Mouse (Mus musculus) liver, embryonic 13.5 days (tissue): ENCODE data around the gene Tmem120a. TPM values are rescaled to one million over a fixed set of nuclear protein-coding genes. Genes with fewer than 3 reads are reported as not detected.

Source experiments
- ATAC-seq: fragments of 200-750 bp; cut with Nextera tagmentation; 2 replicates; pipeline ENCODE4 v1.8.0; 2017; ENCODE audit warnings: low read depth, mild to moderate bottlenecking, moderate number of reproducible peaks, moderate library complexity
- DNase-seq: peaks from one replicate; pipeline ENCODE4 v3.0.0; 2022
- H3K27ac ChIP-seq: fragments of 300-500 bp; sonication (generic); 2 replicates; pipeline ENCODE4 v1.5.1; 2015; ENCODE audit warnings: moderate library complexity, mild to moderate bottlenecking, inconsistent platforms
- H3K27me3 ChIP-seq: fragments of 300-500 bp; sonication (generic); 2 replicates; pipeline ENCODE4 v1.6.1; 2015; ENCODE audit warnings: mild to moderate bottlenecking, inconsistent platforms
- H3K36me3 ChIP-seq: fragments of 300-500 bp; sonication (generic); 2 replicates; pipeline ENCODE4 v1.6.1; 2015; ENCODE audit warnings: mild to moderate bottlenecking, inconsistent platforms
- H3K4me1 ChIP-seq: fragments of 300-500 bp; sonication (generic); replicated peaks from 2 replicates; pipeline ENCODE4 v1.6.1; 2015; ENCODE audit warnings: inconsistent platforms
- H3K4me2 ChIP-seq: fragments of 300-500 bp; sonication (generic); 2 replicates; pipeline ENCODE4 v1.6.1; 2015; ENCODE audit warnings: inconsistent platforms, mild to moderate bottlenecking, moderate library complexity
- H3K4me3 ChIP-seq: fragments of 300-500 bp; sonication (generic); replicated peaks from 2 replicates; pipeline ENCODE4 v1.5.1; 2015; ENCODE audit warnings: mild to moderate bottlenecking, inconsistent platforms
- H3K9ac ChIP-seq: fragments of 300-500 bp; sonication (generic); 2 replicates; pipeline ENCODE4 v1.6.1; 2015; ENCODE audit warnings: mild to moderate bottlenecking, inconsistent platforms
- H3K9me3 ChIP-seq: fragments of 300-500 bp; sonication (generic); replicated peaks from 2 replicates; pipeline ENCODE4 v1.6.1; 2016; ENCODE audit warnings: inconsistent platforms
- WGBS: fragments of 180-500 bp; shearing (Covaris S2); methylation state at CpG from one replicate; pipeline ENCODE4 v1.1.7; 2015; ENCODE audit not compliant: insufficient replicate concordance; 5-methylcytosine and 5-hydroxymethylcytosine counted together
- polyA plus RNA-seq: library from polyadenylated mRNA; unstranded; fragments of >200 nt; fragmentation: Nextera tagmentation; extraction: Ambion mirVana; gene quantifications from 2 replicates; pipeline ENCODE4 v1.2.1, GENCODE M21; 2015

The Tmem120a gene
- 17.3 and 17.8 TPM in 2 replicates for polyA plus RNA-seq

- no peaks in the 10 kb centered on the region for H3K27me3 ChIP-seq
- DNase-seq = peak; percentile 95
- peak; percentile 92 for ATAC-seq
- H3K36me3 ChIP-seq = no peaks in the 10 kb centered on the region
- H3K9me3 ChIP-seq = no peaks in the 10 kb centered on the region; the same call in 1 of the 2 replicates
- 1% methylated on average over 60 of the region's 60 CpGs for WGBS
- no peak within 1 kb of the TSS for H3K27ac ChIP-seq
- peak within 1 kb of the TSS; percentile 74 for H3K4me3 ChIP-seq
- peak within 1 kb of the TSS; percentile 98 for H3K4me2 ChIP-seq
- peaks cover 23% of the 10 kb centered on the region for H3K4me1 ChIP-seq
- peak within 1 kb of the TSS; percentile 75 for H3K9ac ChIP-seq
Measured at GRCm38 (mm10) chr5:135743741-135744609, at the start of gene Tmem120a. TSS of gene Tmem120a (minus strand) at chr5:135744448.

DNA sequence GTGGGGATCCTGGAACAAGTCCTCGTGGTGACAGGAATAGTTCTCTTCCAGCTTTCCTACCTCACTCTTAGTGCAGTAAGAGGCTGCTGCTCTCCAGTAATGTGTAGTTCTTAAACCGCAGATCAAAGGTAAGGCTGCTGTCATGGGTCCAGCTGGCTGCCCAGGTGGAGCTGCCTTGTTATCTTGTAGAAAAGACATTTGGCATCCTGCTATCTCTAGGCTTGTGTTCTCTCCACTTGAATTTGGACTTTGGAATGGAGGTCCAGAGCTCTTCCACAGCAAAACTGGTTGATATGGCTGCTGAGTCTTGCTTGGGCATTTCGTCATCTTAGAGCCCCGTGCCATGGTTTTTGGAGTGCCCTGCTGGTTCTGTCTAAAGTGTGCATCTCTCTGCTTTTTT, 38.7 kb upstream of the Tmem120a start:
- DNase-seq = no peak
- WGBS = 80% methylated on average over 4 of the region's 4 CpGs
- Histone ChIP-seq H3K9me3 (no peaks in the 10 kb centered on the region), H3K36me3 (peaks cover 72% of the 10 kb centered on the region), H3K9ac (no peak overlapping the region), H3K4me3 (no peak overlapping the region), H3K4me1 (peaks cover 39% of the 10 kb centered on the region), H3K4me2 (no peak overlapping the region), H3K27ac (no peak overlapping the region), H3K27me3 (no peaks in the 10 kb centered on the region)
- ATAC-seq = no peak

DNA sequence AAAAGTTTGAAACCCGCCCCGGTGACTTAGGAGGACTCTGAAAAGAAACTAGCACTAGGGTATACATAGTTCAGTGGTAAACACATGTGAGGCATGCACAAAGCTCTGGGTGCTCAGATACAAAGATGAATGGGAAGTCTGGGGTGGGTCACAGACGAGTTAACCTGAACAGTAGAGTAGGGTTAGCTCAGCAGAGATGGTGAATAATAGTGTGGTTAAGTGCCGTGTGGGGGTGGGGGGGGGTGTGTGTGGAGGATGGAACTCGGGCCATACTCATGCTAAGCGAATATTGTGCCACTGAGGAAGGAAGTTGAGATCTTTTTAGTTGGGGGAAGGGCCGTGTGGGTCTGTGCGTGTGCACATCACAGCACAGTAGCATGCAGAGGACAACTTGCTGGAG, 36.1 kb upstream of the Tmem120a start:
- peaks cover 51% of the 10 kb centered on the region for H3K4me1 ChIP-seq
- H3K4me2 ChIP-seq = peak overlapping the region; percentile 89
- H3K9me3 ChIP-seq = no peaks in the 10 kb centered on the region
- WGBS = 46% methylated on average over 8 of the region's 8 CpGs
- peak overlapping the region; percentile 84 for H3K4me3 ChIP-seq
- peak overlapping the region; percentile 93 for H3K9ac ChIP-seq
- H3K27ac ChIP-seq = no peak overlapping the region
- H3K36me3 ChIP-seq = peaks cover 47% of the 10 kb centered on the region
- no peak for DNase-seq
- H3K27me3 ChIP-seq = no peaks in the 10 kb centered on the region
- no peak for ATAC-seq

GRCm38 (mm10) chr5:135778471-135779445, 34.5 kb upstream of the Tmem120a start, which contains the start of gene Mdh2:
TSS of gene Mdh2 (plus strand) at chr5:135778480.
- Histone ChIP-seq H3K4me3 (peak within 1 kb of the TSS; percentile 84), H3K27ac (peak within 1 kb of the TSS; percentile 87), H3K27me3 (no peaks in the 10 kb centered on the region), H3K9me3 (no peaks in the 10 kb centered on the region), H3K9ac (peak within 1 kb of the TSS; percentile 93), H3K4me1 (peaks cover 55% of the 10 kb centered on the region), H3K36me3 (peaks cover 31% of the 10 kb centered on the region), H3K4me2 (peak within 1 kb of the TSS; percentile 90)
- 1% methylated on average over 69 of the region's 70 CpGs for WGBS
- DNase-seq (peak; percentile 100), ATAC-seq (peak; percentile 93)

- H3K9me3 ChIP-seq = no peaks in the 10 kb centered on the region
- H3K4me2 ChIP-seq = peak within 1 kb of the TSS; percentile 90
- peak within 1 kb of the TSS; percentile 93 for H3K9ac ChIP-seq
- H3K4me3 ChIP-seq = peak within 1 kb of the TSS; percentile 84
- peaks cover 23% of the 10 kb centered on the region for H3K36me3 ChIP-seq
- H3K27ac ChIP-seq = peak within 1 kb of the TSS; percentile 87
- no peak for DNase-seq
- peaks cover 54% of the 10 kb centered on the region for H3K4me1 ChIP-seq
- peak; percentile 91 for ATAC-seq
- under 1% methylated on average over 45 of the region's 45 CpGs for WGBS
- H3K27me3 ChIP-seq = no peaks in the 10 kb centered on the region
Measured at GRCm38 (mm10) chr5:135777796-135778470, 33.7 kb upstream of the Tmem120a start, which contains the start of gene Styxl1. TSS of gene Styxl1 (minus strand) at chr5:135778385.

GRCm38 (mm10) chr5:135776546-135776945, 32.3 kb upstream of the Tmem120a start:
- H3K4me2 ChIP-seq = no peak overlapping the region
- H3K27me3 ChIP-seq = no peaks in the 10 kb centered on the region
- H3K36me3 ChIP-seq = peaks cover 10% of the 10 kb centered on the region
- 79% methylated on average over 4 of the region's 4 CpGs for WGBS
- no peak overlapping the region for H3K27ac ChIP-seq
- H3K4me1 ChIP-seq = peaks cover 42% of the 10 kb centered on the region
- H3K4me3 ChIP-seq = no peak overlapping the region
- no peaks in the 10 kb centered on the region for H3K9me3 ChIP-seq
- no peak for DNase-seq
- H3K9ac ChIP-seq = no peak overlapping the region
- no peak for ATAC-seq

- WGBS = 14% methylated on average over 3 of the region's 3 CpGs
- no peaks in the 10 kb centered on the region for H3K36me3 ChIP-seq
- no peaks in the 10 kb centered on the region for H3K27me3 ChIP-seq
- peaks cover 13% of the 10 kb centered on the region for H3K4me1 ChIP-seq
- no peak overlapping the region for H3K4me2 ChIP-seq
- DNase-seq = no peak
- H3K9me3 ChIP-seq = no peaks in the 10 kb centered on the region
- no peak overlapping the region for H3K27ac ChIP-seq
- ATAC-seq = no peak
- no peak overlapping the region for H3K9ac ChIP-seq
- H3K4me3 ChIP-seq = no peak overlapping the region
Measured at GRCm38 (mm10) chr5:135772519-135772918, 28.3 kb upstream of the Tmem120a start.

GRCm38 (mm10) chr5:135764971-135765370, 20.7 kb upstream of the Tmem120a start:
- 54% methylated on average over 3 of the region's 3 CpGs for WGBS

GRCm38 (mm10) chr5:135763526-135763925, 19.3 kb upstream of the Tmem120a start:
- WGBS = 4% methylated on average over 7 of the region's 7 CpGs

More at GRCm38 (mm10) chr5:135764971-135765370, 20.7 kb upstream of the Tmem120a start:
- no peaks in the 10 kb centered on the region for H3K9me3 ChIP-seq
- no peaks in the 10 kb centered on the region for H3K27me3 ChIP-seq
- no peak overlapping the region for H3K4me2 ChIP-seq
- H3K9ac ChIP-seq = no peak overlapping the region
- H3K27ac ChIP-seq = no peak overlapping the region
- H3K36me3 ChIP-seq = no peaks in the 10 kb centered on the region
- no peak overlapping the region for H3K4me3 ChIP-seq
- H3K4me1 ChIP-seq = no peaks in the 10 kb centered on the region
- ATAC-seq (no peak), DNase-seq (no peak)

GRCm38 (mm10) chr5:135761881-135762280, 17.6 kb upstream of the Tmem120a start:
- H3K36me3 ChIP-seq = no peaks in the 10 kb centered on the region
- H3K4me2 ChIP-seq = no peak overlapping the region
- H3K27me3 ChIP-seq = no peaks in the 10 kb centered on the region
- H3K4me1 ChIP-seq = no peaks in the 10 kb centered on the region
- ATAC-seq (no peak), DNase-seq (no peak)
- H3K4me3 ChIP-seq = no peak overlapping the region
- no peak overlapping the region for H3K27ac ChIP-seq
- H3K9ac ChIP-seq = no peak overlapping the region
- WGBS = 60% methylated on average over 3 of the region's 3 CpGs
- no peaks in the 10 kb centered on the region for H3K9me3 ChIP-seq

More at GRCm38 (mm10) chr5:135763526-135763925, 19.3 kb upstream of the Tmem120a start:
- H3K36me3 ChIP-seq = no peaks in the 10 kb centered on the region
- no peak overlapping the region for H3K4me2 ChIP-seq
- H3K4me3 ChIP-seq = no peak overlapping the region
- H3K27ac ChIP-seq = no peak overlapping the region
- DNase-seq (peak; percentile 32), ATAC-seq (no peak)
- no peak overlapping the region for H3K9ac ChIP-seq
- no peaks in the 10 kb centered on the region for H3K4me1 ChIP-seq
- H3K27me3 ChIP-seq = no peaks in the 10 kb centered on the region
- H3K9me3 ChIP-seq = no peaks in the 10 kb centered on the region
